Mouse (Mus musculus) stomach, postnatal 0 days (tissue): ENCODE results near the gene Zdhhc11.

Source experiments
- CTCF ChIP-seq: IDR thresholded peaks from 2 replicates; pipeline ENCODE4 v1.5.1; 2016; ENCODE audit warnings: antibody characterized with exemption, low read depth, mild to moderate bottlenecking, moderate library complexity
- EP300 ChIP-seq: optimal IDR thresholded peaks from 2 replicates; pipeline ENCODE3; 2016; ENCODE audit warnings: antibody characterized with exemption

GRCm38 (mm10) chr13:74029013-74029412, 65.4 kb downstream of the Zdhhc11 start:
- TF ChIP-seq CTCF (no peak), EP300 (no peak)
